1 mouse cellular context compared by ENCODE assay signal in the genomic region with DNA sequence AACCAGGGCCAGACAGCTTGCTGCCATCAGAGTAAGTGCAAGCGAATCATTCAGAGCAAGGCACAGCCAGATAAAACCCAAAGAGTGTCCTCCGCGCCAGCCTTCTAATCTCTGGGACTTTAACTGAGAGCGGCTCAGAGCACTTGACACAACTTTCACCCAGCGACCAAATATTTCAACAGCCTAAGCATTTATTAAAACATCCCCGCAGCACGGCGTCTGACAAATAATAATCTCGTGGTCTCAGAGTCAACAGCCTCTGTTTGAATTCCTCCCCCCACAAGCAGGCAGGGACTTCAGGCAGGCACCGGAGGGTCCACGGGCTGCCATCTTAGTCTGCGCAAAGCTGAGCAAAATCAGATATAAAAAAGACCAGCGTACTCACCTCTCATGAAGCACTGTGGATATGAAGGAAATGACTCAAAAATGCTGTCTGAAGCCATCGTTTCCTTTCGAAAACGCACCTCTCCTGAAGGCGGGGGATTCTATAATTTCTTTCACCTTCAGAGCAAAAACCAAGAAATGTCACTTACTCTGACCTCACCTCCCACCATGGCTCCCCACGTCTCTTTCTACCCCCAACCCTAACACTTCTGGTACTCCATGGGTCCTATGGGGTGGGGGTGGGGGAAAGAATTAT.
TF ChIP-seq lines count a peak whose summit lies in the region.

No protein-coding gene starts in this region.

TF ChIP-seq in MEL, 35 proteins besides CTCF, POLR2A, EP300 and RAD21 (continued from another document):
- TF ChIP-seq TAL1 (IDR thresholded peaks at IDR 0.05; ENCODE audit: low read length) = no peak
- TF ChIP-seq MEF2A (IDR thresholded peaks at IDR 0.05; ENCODE audit: extremely low read depth, insufficient replicate concordance, low read depth, low read length, poor library complexity, severe bottlenecking) = no peak
- no peak for TF ChIP-seq MYC (IDR thresholded peaks at IDR 0.05; ENCODE audit: low read depth, low read length)
- TF ChIP-seq MAX (IDR thresholded peaks at IDR 0.05; ENCODE audit: low read length) = no peak
- TF ChIP-seq TBP (IDR thresholded peaks at IDR 0.05; ENCODE audit: low read depth, low read length) = no peak; the same call in 1 of the 2 replicates
- no peak for TF ChIP-seq ZMIZ1 (IDR thresholded peaks at IDR 0.05; ENCODE audit: low read depth, low read length)
- no peak for TF ChIP-seq NELFE (IDR thresholded peaks at IDR 0.05; ENCODE audit: low read depth, low read length)
- no peak for TF ChIP-seq ZNF384 (IDR thresholded peaks at IDR 0.05; ENCODE audit: low read depth, low read length)
- 0 out of 2 replicates have a peak, but pooled peaks have one; percentile 6 for TF ChIP-seq CHD2 (IDR thresholded peaks at IDR 0.05; ENCODE audit: low read length)
- TF ChIP-seq ZC3H11A (IDR thresholded peaks at IDR 0.05; ENCODE audit: low read depth, low read length) = no peak
- no peak for TF ChIP-seq ZKSCAN1 (IDR thresholded peaks at IDR 0.05; ENCODE audit: low read depth, low read length)
- TF ChIP-seq ELF1 (IDR thresholded peaks at IDR 0.05; ENCODE audit: low read depth, low read length) = no peak
- TF ChIP-seq E2F4 (IDR thresholded peaks at IDR 0.05; ENCODE audit: borderline replicate concordance, low read depth, low read length) = 0 out of 2 replicates have a peak, but pooled peaks have one; percentile 14
- no peak for TF ChIP-seq GABPA (IDR thresholded peaks at IDR 0.05; ENCODE audit: low read depth, low read length)
- TF ChIP-seq SIN3A (IDR thresholded peaks at IDR 0.05; ENCODE audit: low read length) = no peak
- no peak for TF ChIP-seq USF1 (IDR thresholded peaks at IDR 0.05; ENCODE audit: low read depth, low read length)
- TF ChIP-seq NRF1 (IDR thresholded peaks at IDR 0.05; ENCODE audit: insufficient read depth, low read depth, low read length, poor library complexity, severe bottlenecking) = no peak
